Mouse (Mus musculus) ovary, postnatal 36 days (tissue): ENCODE measurements around the gene Keg1.
"Not testable (repeated sequence)": the region's sequence is repeated elsewhere in the genome, so short reads cannot be mapped to it uniquely, and the experiment has no call there.

Experiments
- DNase-seq: peaks from one replicate; pipeline ENCODE4 v3.0.0; 2022; ENCODE audit warnings: low spot score, mixed read lengths

Keg1 gene

GRCm38 (mm10) chr19:12695590-12695989, at the start of gene Keg1:
Gene Keg1 (plus strand): TSS chr19:12695786.
- DNase-seq: no peak

- DNase-seq: no peak
These were observed 46.1 kb upstream of the Keg1 start for GRCm38 (mm10) chr19:12649511-12649910.

DNA sequence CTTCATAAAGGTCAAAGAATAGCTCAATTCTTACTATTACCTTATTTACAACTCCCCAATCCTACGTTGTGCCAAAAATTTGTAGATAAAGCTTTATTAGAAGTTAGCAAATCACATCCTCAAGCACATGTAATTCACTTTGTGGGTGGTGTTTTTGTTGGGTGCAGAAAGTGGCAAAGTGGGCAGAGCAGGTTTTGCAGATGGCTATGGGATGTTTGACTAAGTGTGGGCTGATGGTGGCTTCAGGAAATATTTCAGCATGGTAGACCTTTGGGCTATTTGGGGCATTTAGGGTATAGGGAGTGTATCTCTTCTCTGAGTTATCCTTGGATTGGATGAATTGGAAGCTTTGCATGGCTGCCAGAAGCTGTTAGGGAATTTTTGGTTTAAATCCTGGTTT, 29.4 kb upstream of the Keg1 start:
- DNase-seq: no peak

DNA sequence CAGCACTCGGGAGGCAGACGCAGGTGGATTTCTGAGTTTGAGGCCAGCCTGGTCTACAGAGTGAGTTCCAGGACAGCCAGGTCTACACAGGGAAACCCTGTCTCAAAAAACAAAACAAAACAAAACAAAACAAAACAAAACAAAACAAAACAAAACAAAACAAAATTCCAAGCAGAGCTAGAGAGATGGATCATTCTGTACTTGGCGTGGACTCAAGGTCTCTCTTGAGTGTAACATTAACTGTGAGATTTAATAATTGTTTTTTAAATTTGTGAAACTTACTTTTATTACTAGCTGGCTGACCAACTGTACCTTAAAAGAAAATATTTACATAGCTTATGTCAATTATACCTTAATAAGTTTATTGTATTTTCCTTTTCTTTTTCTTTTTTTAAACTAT, 27.0 kb upstream of the Keg1 start:
- not testable (repeated sequence) for DNase-seq

DNA sequence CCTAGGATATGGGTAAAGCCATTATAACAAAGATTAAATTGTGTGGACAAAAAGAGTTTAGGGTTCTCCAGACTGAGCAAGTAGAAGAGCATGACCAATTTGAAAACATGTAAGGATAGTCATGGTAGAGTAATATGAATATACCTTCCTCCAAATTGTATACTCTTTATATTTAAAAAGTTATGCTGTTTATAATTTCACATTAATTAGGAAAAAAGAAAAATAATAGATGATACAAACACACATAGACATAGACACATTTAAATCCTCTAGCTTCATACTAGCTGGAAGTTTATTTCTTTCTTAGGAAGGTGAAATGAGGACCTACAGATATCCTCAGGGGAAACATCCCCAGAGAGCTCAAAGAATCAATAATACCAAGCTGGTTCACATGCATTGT, 25.4 kb upstream of the Keg1 start, which contains the start of gene Olfr1442:
Gene Olfr1442 (plus strand): TSS at position 301 of the 400 bp plus-strand sequence.
- DNase-seq: no peak

- no peak for DNase-seq
These were observed 24.5 kb upstream of the Keg1 start for GRCm38 (mm10) chr19:12671051-12671450.

GRCm38 (mm10) chr19:12677812-12678211, 17.8 kb upstream of the Keg1 start, which contains the start of gene Olfr1443:
Gene Olfr1443 (plus strand): TSS chr19:12678112.
- no peak for DNase-seq

DNA sequence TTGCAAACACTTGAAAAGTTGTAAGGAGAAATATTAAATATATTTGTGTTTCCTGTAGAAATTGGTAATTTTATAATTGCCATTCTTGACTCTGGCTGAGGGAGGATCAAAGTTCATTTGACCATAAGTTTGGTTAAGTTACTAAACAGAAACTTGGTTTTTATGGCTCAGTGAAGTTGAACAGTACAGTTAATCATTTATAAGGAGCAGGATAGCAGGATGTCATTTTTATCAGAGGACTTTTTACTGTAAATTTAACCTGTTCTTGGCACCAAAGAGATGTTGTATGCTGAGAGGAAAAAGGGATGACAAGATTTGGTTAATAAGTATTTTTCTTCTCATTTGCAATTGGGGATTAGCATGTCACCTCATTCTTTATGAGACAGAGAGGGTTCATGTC, 10.9 kb upstream of the Keg1 start:
- no peak for DNase-seq

DNA sequence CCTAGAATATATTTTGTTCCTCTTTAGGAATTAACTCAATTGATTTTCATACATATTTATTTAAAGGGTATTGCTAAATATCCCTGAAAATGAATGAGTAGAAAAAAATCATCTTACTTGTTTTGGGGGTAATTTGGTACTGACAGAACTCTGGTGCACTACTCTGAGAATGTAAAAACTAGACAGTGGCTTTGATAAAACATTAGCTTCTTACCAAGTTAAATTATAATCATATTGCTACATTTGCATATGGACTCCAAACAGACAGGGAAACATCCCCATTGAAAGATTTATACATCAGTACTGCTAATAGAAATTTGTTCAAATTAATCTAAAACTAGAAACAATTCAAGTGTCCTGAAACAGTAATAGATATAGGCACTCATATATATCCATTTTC, 10.4 kb upstream of the Keg1 start:
- DNase-seq: no peak

DNA sequence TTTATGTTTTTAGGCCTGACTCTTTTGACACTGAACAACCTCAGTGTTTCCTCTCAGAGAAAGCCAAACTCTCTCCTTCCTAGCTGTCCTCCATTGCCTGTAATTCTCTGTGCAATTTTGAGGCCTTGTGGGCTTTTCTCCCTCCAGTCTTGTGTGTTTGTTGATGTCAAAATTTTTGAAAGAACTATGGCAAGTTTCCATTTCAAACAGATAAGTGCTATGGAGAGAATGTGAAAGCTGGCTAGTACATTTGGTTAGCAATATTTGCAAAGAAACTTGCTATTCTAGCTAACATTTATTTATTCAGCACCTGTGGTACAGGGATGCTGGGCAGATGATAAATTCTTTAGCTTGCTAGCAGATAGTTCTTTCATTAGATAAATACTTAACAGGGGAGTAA, 635 bp downstream of the Keg1 start:
- no peak for DNase-seq

DNA sequence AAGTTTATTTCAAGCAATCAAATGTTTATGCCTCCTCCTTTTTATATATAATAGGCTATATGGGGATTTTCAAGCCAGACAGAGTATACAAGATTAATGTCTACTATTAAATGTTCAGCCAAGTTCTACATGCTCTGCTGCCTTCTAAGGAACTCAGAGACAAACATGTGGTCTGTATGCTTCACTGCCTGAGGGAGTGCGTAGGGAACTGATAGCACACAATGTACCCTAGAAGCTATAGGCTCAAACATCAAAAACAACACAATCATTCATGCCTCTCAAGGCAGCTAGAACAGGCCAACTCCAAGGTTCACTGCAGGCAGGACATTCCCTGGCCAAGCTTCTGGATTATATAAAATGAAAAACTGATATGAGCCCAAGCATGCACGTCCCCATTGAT, 12.9 kb downstream of the Keg1 start:
- DNase-seq: no peak

DNA sequence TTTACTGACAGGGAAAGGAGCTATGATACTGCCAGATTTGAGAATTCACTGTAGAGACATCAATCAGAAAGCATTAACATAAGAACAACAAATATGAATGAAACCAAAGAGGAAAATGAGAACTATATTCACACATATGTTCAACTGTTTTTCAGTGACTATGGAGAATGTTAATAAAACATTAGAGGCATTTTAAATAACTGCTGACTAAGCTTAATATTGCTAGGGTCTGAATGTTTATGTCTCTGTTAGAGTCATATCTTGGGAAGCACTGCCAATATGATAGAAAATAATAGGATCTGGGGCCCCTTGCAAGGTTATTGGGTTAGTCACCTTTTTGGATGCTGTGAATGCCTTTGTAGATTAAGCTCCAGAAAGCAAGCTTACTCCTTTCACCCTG, 13.4 kb downstream of the Keg1 start:
- DNase-seq: no peak

- DNase-seq: no peak
These were observed 23.6 kb downstream of the Keg1 start for GRCm38 (mm10) chr19:12719189-12719588.

DNA sequence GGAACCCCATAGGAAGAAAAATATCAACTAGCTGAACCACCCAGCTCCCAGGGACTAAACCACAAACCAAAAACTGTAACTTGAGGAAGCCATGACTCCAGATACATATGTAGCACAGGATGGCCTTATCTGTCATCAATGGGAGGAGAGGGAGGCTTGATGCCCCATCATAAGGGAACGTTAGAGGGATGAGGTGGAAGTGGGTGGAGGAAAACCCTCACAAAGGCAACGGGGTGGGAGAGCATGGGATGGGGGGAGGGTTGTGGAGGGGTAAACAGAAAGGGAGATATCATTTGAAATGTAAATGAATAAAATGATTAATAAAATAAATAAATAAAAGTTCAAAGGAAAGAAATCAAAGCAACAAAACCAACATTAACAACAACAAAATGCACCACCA, 24.9 kb downstream of the Keg1 start:
- no peak for DNase-seq

- not testable (repeated sequence) for DNase-seq
These were observed 25.3 kb downstream of the Keg1 start for GRCm38 (mm10) chr19:12720919-12721318.

- DNase-seq: not testable (repeated sequence)
These were observed 26.0 kb downstream of the Keg1 start for GRCm38 (mm10) chr19:12721596-12721995.

GRCm38 (mm10) chr19:12722308-12722707, 26.7 kb downstream of the Keg1 start:
- DNase-seq: peak; percentile 45

DNA sequence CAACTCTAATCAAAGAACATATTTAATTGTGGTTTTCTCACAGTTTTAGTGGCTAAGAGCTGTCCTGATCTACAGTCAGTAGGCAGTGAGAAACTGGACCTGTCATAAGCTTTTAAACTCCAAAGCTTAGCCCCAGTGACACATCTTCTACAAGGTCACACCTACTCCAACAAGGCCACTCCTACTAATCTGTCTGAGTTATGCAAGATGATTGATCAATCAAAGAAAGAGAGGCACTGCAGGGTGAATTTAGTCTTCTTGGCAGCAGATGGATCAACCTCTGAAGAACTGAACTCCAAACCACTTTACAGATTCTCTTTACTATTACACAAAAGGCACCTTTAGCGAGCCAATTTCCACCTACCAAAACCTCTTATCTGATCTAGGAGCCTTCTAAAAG, 30.3 kb downstream of the Keg1 start:
- no peak for DNase-seq

DNA sequence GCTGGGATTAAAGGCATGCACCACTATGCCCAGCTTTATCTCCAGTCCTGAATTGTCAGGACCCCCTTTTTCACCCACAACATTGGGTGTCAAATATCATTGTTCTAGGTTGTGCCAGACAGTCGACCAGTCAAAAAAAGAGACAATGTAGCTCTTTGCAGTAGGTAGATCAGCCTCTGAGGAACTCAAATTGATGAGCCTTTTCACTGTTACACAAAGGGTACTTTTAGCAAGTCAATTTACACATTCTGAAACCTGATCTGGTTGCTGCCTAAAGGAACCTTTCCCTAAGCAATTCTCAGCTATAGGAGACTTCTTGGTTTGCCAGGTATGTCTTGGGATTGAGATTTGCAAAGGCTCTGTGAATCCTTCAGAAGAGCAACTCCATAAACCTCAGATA, 35.5 kb downstream of the Keg1 start:
- no peak for DNase-seq

- DNase-seq: no peak
These were observed 36.4 kb downstream of the Keg1 start for GRCm38 (mm10) chr19:12731950-12732349.

DNA sequence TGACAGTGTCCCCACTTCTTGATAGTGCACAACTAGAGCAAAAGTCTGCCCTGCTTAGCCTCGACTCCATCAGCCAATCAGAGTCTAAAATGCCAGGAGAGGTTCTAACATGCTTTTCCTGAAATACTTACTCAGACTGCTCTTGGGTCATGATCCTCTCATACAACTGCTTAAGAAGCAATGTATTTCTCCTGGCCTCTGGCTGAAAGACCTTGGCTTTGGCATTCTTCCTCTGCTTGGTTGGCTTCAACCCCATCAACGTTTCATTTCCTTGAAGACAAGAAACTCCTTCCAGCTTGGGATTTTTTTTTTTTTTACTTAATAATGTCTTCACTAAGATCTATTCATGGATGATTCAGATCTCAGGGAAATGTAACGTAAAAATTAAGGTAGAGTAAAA, 60.7 kb downstream of the Keg1 start:
- DNase-seq: no peak

GRCm38 (mm10) chr19:12758936-12759478, 63.4 kb downstream of the Keg1 start:
- no peak for DNase-seq

DNA sequence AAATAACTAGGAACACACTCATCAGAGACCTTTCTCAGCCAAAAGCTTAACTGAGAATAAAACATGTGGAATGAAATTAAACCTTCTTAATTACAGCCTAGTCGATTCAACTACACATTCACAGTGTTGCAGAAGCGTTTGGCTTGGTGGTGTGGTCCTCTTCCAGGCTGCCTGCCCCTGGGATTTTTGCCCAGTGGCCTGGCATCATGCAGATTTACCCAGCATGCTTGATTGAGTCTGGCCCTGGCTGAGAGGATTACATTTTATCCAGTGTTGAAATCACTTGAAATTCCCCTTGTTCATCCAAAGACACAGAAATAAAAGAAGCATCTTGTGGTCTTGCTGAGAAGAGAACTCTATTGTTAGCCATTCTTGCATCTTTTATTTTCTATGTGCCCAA, 64.1 kb downstream of the Keg1 start:
- DNase-seq: peak; percentile 46
